ENCODE assay signal across 8 mouse cellular contexts in genomic region chr1:54356566-54356965, GRCm38 (mm10).
"Had no signal": no experiment of that assay in that cellular context is flagged by ENCODE, and none has a peak within 500 bp of the region (broad histone marks: within the 10 kb centered on the region; RNA-seq: fewer than 3 reads in every experiment).

No protein-coding gene starts in this region.

- DNase-seq: kidney, postnatal 25 days; liver; liver, embryonic 13.5 days; liver, postnatal 0 days; lung, postnatal 36 days; right cerebral cortex, adult 18-20 months; right cerebral cortex, postnatal 25 days; thymus, postnatal 36 days had no signal
